Mouse (Mus musculus): ENCODE results near the gene Fryl.

The Fryl gene

DNA sequence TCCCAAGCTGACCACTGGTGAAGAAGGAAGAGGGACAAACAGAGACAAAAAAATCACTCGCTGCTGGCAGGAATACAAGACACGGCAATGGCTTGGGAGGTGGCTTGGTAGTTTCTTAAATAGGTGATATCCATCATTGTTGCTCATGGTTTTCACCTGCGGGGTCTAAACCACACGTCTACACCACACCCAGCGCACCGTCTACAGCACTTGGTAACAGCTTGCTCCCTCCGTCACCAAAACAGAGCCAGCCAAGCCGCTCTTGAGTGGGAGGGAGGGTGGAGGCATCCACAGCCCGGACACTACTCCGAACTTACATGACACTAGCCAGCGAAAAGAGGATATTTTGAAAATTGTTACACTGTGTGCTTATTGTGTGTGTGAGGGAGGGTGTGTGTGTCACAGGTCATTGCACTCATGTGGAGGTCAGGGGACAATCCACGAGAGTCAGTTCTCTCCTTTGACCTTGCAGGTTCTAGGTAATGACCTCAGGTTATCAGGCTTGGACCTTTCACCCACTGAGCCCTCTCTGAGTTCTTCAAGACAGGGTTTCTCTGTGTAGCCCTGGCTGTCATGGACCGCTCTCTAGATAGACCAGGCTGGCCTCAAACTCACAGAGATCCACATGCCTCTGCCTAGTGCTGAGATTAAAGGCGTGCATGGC lies 102.5 kb downstream of the Fryl start:
- no peak for DNase-seq

DNA sequence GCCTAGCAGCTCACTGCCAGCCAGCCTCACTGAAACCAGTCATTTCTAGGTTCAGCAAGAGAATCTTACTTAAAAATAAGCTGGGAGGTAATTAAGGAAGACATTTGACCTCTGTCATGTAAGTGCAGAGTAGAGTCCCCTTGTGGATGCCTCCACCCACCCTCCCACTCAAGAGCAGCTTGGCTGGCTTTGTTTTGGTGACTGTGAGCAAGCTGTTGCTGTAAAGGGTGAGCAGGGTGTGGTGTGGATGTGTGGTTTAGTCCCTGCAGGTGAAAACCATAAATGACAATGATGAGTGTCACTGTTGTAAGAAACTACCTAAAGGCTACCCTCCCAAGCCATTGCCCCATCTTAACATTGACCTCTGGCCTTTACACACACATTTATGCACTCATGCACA lies 104.2 kb downstream of the Fryl start:
- no peak for DNase-seq

DNA sequence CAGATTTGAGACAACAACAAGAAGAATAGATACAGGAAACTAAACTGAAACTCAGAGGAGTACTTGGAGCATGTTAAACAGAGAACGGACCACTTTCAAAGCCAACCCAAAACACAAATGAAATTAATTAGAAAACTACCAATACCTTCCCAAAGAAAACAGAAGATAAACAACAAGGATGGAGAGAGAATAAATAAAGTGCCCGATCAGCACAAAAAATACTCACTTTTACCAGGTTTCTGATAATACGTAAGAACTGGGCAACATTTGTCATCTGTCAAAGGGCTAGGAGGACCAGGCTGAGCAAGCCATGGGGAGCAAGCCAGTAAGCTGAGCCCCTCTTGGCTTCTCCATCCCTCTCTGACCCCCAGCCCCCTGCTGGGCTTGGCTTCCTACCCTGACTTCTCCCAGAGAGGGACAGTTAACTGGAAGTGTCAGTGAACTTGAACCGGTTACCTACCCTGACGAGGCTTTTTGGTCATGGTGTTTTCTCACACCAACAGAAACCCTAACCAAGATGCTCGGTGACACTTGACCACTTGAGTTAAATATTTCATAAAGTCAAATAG lies 105.5 kb downstream of the Fryl start:
- peak in 1 of 2 experiments; percentile 46 for DNase-seq

DNA sequence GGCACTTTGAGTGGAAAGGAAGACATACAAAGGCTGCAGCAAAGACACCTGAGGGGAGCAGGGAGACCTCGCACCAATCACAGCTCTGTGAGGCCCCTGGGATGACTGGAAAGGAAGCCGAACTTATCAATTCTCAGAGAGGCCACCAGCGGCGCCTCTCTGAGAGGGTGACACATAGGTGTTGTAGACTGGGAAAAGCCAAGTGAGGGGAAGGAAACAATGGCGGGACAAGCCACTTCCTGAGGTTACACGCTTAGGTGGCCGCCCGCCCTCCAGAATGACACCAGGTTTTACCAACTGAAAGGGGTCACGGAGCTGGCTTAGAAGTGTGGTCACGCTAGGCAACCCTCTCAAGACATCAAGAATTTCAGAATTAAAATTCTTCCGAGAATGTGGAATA lies 111.4 kb downstream of the Fryl start:
- no peak for DNase-seq

DNA sequence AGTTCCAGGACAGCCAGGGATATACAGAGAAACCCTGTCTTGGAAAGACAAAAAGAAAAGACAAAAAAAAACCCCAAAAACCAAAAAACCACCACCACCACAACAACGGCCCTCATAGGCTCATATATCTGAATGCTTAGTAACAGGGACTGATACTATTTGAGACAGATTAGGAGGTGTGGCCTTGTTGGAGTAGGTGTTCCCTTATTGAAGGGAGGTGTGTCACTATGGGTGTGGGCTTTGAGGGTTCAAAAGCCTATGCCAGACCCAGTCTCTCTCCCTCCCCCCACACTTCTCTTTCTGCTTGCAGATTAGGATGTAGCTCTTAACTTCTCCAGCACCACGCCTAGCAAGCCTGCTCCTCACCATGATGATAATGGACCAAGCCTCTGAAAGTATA lies 114.7 kb downstream of the Fryl start:
- no peak for DNase-seq

DNA sequence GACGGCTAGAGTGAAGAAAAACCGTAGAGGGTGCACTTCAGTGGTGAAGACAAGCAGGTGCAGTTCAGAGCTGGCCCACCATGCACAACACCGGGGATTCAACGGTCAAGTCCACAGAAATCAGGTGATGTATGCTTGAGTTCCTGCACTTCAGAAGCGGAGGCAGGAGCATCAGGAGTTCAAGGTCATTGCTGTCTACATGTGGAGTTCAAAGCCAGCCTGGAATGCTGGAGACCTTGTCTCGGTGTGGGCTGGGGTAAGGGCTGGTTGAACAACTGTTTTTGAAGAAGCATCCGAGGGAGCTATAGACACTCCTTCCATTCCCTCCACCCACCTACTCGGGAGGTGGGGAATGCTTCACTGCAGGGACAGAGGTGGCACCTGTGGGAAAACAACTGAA lies 115.3 kb downstream of the Fryl start:
- no peak for DNase-seq

DNA sequence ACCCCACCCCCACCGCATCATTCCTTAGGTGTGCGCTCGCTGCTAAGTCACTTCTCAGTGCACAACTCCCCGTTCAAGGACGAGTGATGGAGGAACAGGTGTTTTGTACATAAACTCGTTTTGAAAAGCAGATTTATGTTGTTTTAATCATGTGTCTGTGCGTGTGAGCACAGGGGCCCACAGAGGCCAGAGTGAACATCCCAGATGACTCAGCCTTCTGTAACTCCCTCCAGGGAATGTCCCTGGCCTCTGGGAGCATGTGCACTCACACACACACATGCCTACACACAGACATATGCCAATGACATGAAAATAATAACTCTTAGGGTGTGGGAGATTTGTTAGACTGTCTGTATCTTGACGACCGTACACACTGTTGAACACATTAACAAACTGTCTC lies 118.9 kb downstream of the Fryl start:
- DNase-seq = no peak

DNA sequence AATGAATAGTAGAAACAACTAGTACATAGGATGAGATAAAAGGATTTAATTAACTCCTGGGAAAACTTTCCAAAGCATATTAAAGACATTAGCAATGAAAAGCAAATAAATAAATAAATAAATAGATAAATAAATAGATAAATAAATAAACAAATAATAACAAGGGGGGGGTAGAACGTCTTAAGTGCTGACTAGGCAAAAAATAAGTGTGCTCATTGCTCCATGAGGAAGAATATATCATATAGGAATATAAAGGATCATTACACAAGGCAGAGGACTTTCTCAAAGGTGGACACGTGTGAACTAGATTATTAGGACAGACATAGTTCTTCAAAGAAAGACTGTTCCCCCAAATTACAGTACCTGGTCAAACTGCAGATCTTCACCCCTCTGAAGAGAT lies 120.5 kb downstream of the Fryl start:
- DNase-seq = no peak

DNA sequence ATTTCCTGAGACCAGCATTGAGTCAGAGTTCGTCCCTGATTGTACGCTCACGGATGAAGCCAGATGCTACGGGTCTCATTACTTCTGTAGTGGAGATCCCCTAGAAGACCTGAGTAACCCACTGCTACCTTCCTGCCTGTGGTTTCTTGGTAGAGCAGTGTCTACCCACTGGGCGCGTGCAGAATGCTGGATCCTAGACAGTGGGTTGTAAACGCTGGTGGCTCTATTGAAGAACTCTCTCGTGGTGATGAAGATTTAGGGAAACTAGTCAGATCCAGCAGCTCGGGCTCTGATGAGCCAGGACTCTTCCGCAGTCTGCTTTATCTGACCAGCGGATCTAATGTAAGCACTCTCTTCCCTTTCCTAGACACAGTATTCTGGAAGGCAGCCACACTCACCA lies 121.3 kb downstream of the Fryl start:
- DNase-seq = no peak

DNA sequence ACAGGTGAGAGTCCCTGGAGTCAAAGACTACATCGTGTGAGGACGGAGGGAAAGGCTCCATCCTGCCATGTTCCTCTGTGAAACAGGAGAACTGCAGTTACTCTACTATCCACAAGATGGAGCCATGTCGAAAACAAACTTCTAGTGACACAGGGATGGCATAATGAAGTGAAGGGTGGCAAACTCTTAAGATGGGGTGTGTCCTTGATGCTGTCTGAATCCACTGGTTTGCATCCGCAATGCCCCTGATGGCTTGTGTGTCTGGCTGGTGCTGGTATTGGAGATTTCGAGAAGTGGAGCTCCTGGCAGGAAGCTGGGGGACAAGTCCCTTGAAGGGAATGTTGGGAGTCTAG lies 122.6 kb downstream of the Fryl start:
- DNase-seq = peak; percentile 21 to 56

DNA sequence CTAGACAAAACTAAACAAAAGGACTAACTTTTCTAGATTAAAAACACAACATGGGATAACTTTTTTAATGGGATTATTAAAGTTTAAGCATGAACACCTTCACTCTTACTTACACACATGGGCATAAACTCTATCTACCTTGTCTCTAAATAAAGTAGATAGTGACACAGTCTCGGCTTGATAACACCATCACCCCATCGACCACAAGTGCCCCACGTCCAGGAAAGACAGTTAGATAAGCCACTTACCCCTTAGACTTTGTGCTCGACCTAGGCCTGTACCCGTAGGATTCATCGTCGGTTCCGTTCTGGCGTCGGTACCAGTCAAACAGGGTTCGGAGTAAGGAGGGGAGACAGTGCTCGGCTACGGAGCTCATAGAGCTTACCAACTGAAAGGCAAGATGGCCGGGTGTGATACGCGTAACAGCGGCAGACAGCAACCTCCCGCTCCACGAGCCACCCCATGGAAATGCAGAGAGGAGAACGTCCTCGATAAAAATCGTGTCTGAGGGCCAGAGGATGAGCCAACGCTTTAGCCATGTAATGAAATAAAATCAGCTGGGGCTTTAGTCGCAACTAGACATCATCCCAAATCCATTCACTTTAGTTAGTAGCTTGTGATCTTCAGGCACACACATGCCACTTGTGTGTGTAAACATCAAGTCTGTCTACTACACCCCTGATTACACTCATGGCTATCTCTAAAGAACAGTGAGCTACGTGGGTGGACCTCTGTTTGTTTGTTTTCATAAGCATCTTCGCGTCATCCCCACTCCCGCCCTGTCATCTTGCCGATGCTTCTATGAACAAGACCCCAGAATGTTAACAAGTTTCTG lies 123.2 kb downstream of the Fryl start:
- no peak for DNase-seq

DNA sequence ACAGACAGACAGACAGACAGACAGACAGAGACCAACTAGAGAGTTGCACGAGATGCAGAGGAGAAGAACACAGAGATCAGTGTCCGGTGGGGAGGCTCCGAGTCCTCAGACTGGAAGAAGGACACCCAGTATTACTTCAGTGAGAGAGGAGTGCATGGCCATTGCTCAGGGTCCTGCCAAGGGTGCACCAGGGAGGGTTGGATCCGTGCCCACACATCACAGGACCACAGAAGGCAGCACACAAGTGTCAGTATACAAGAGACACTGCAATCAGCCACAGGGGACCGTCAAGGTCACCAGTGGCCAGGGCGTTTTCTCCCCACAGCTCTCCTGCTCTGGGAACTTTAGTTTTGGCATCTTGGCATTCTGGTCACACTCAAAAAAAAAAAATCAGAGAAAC lies 125.4 kb downstream of the Fryl start:
- DNase-seq = peak in 1 of 2 experiments; percentile 19

DNA sequence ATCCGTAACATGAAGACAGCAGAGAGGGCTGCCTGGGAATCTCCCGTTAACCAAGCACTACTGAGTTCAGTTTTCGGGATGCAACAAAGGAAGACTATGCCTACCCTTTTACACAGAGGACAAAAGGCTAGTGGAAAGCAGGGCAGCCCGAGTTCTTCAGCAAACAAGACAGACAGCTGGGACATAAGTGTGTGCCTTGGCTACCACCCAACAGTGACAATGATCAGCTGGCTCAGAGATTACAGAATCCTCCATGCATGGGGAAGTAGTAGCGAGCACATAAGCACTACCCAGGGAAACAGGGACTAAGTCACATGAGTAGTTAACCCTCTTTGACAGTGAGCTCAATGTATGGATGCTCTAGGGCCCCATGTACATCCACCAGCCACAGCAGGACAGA lies 126.5 kb downstream of the Fryl start:
- DNase-seq = peak in 1 of 2 experiments; percentile 15

DNA sequence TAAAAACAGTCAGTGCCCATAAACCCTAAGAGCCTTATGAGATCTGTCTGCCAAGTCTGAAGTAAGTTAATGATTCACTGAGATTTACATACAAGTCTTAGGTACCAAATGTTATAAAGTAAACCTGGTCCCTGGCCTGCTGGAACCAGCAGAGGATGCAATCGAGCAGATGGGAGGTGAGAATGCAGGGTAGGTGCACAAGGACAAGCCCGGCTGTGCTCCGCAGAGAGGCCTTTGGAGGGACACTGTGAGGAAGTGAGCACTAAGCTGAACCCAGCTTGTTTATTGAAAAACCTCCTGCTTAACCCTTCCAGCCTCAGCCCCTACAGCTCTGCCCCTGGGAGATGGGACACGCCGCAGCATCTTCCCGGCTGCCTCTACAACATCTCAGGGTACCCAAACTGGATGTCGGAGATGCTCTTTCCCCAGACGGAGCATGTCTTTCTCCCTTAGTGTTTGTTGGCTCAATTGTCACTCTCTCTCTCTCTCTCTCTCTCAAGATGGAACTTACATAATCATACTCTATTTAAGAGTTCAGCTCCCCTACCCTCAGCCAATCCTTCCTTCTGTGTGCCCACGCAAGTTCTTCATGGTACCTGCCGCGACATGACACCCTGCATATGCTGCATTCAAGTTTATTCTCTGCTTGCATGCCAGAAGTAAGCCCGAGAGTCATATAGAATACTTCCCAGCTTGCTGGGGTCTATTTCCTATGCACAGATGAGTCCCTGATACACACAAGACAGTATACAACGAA lies 136.3 kb downstream of the Fryl start:
- no peak for DNase-seq

DNA sequence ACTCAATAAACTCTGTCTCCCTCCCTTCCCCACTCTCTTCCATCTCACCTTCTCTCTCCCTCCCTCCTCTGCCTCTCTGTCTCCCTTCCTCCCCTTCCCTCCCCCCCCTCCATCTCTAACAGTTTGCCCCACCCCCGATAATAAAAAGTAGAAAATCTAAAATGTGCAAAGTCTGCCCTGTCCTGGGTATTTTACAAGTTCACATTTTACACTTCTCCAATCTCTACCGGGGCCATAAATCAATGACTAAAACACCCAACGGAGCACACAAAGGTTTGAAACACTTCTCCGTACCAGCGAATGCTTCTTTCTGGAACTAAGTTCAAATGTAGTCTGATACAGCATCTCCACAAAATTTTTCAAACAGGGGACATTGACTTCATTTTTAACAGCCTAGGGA lies 136.9 kb downstream of the Fryl start:
- DNase-seq = no peak

DNA sequence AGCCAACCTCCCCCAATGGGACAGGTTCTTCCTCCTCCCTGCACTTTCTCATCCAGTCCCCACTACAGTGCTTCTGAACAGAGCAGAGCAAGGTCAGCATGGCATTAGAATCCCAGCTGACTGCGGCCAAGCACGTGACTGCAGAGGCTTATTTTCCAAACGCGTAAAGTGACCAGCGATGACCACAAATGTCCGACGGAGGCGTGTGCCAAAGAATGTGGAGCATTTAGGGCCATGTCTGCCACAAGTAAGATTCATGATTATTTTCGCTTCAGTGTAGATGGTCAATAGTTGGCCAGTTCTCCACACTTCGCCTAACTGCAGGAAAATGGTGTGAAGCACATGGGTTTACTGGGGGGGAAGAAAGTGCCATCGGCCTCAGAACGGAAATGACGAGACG lies 137.6 kb downstream of the Fryl start:
- no peak for DNase-seq

DNA sequence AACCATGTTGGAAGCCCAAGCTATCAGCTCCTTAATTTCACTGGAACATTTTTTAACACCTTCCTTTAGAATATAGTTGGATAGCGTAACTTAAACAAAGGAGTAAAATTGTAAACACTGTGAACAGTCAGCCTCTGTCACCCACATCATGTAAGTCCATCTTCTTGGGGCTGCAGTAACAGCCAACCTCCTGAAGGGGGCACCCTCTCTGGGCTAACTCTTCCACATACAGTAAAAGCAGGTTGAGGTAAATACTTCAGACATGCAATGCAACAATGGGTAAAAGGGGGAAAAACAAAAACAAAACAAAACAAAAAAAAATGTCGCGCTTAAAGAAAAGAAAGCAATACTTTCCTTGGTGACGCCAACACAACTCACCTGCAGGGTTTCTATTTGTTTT lies 141.5 kb downstream of the Fryl start:
- DNase-seq = no peak

DNA sequence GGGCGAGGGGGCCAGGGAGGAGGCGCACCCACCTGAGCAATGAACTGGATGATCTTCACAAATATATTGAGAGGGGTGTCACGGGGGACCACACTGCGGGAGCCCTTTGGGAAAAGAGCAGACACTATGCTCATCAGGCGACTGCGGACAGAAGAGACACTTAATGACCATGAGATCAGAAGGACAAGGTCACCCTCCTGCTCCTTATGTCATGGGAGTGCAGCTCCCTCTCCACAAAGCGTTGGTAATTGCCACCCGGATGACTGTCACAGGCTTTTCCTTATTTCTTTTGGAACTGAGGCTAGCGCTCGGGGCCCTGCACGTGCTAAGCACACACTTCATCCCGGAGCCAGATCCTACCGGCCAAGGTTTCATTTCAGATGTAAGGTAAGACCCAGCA lies 144.1 kb downstream of the Fryl start:
- no peak for DNase-seq

DNA sequence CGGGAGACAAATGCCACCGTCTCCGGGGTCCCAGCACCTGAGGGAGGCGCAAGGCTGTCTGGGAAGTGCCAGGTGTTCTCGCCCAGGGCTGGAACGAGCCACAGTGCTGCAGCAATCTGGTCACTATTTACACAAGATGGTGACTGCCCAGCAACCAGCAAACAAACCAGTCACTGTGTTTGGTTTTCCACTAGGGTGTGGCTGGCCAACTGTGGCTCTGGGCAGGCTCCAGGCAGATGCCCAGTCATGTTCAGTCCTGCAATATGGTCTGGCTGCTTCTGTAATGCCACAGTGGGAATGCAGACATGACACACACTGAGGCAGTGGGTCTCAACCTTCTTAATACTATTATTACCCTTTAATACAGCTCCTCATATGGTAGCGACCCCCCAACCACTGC lies 152.8 kb downstream of the Fryl start:
- DNase-seq = no peak

DNA sequence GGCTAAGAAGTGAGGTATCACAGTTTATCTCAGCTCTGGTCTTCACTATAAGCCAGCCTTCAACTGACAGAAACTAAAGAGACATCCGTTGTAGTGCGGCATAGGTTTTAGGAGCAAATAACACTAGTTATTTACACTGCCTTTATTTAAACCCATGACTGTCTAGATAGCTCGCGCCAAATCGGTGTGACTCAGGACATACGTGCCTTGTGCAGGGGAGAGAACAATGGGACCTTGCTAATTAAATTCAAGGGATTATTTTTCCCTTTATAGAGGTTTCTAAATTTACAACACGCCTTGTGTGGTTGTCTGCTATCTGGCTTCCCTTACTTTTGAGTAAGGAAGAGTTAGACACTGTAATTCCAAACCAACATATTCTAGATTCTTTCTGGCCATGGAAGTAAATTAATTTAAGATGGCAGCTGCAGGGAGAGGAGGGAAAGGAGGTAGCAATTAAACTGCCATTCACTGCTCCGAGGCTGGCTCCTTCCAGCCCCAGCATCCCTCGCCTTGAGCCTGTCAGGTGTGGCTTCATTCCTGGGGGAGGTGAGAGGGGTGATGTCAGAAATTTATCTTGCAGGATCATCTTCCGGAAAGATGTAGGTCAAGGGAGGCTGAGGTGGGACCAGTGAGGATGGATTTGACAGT lies 154.0 kb downstream of the Fryl start:
- no peak for DNase-seq

DNA sequence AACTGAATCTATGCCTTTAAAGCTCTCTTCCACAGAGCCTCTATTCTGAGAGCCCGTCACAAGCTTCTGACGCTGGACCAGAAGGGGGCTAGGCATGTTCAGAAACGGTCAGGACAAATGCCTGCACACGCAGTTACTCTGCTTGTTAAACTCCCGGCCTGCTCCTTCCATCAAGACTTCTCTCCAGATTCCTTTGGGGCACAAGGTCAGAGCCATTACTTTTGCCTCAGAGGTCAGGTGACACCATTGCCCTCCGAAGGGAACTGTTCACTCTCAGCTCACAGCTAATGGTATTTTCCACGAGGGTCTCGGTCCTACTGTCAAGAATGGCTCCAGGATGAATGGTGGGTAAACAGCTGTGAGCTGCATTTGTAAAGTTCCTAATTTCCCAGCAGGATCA lies 164.2 kb downstream of the Fryl start:
- DNase-seq = no peak

DNA sequence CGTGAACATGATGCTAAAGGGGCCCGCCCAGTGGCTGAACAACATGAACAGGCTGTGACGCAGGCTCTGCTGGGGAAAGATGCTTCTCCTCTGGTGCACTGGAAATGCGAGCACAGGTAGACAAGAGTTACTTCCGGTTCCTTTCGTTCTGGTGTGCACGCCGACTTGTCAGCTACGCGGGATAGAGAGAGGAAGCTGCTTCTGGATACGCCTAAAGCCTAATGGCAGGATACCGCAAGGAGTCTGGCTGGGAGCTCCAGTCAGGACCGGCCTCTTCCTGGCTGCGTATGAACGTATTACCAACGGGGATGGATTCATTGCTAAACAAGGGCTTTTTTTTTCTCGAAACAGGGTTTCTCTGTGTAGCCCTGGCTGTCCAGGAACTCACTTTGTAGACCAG lies 167.3 kb downstream of the Fryl start:
- no peak for DNase-seq

DNA sequence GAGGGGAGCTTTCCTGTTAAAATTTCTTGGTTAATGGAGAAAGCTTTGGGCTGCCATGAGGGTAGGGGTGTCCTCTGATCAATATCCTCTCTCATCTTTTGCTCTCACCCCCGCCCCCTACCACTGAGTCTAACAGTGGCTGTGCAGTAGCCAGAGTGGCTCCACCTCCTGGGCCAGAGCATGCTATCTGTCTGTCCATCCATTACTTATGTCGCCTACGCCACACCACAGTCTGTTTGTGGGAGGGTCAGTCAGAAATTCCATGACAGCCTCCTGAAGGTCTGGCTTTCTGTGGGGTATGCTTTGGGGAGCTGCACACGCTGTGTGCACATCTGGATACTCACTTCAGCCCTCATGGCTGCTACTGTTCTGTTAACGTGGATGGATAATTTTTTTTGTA lies 174.9 kb downstream of the Fryl start:
- DNase-seq = no peak

Data from cerebellum, postnatal 36 days (tissue).